Comparison of ENCODE assay signal across 9 mouse cellular contexts in the genomic region with DNA sequence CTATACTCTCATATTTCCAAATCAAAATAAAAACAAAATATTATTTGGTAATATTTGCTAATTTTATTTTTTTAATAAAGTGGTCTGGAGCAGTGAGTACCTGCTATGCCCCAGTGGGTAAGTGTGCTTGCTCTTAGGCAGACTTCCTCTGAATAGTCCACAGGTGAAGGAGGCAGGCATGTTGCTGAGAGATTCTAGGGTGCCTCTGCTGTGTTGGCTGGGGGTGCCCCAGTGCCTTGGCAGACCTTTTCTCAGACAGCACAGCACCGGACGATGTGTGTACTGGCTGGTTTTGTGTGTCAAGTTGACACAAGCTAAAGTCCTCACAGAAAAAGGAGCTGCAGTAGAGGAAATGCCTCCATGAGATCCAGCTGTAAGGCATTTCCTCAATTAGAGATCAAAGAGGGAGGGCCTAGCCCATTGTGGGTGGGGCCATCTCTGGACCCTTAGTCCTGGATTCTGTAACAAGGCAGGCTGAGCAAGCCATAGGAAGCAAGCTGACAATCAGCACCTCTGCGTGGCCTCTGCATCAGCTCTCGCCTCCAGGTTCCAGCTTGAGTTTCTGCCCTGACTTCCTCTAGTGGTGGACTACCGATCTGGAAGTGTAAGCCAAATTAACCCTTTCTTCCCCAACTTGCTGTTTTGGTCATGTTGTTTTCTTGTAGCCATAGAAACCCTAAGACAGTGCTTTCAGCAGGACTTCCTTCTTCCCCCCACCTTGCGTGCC. TPM values are rescaled to one million over a fixed set of nuclear protein-coding genes. Genes with fewer than 3 reads are reported as not detected.
A peak's percentile ranks its signal among the peaks of the same experiment; 100 is the strongest.
DNase-seq lines count a peak whose midpoint lies in the region; ATAC-seq lines count a peak whose summit lies in the region.
"Had no signal": no experiment of that assay in that cellular context is flagged by ENCODE, and none has a peak within 500 bp of the region (broad histone marks: within the 10 kb centered on the region; RNA-seq: fewer than 3 reads in every experiment).

No protein-coding gene starts in this region.

- H3K4me1 ChIP-seq in neural tube, embryonic 15.5 days = no peaks in the 10 kb centered on the region
- H3K4me1 ChIP-seq in heart, embryonic 13.5 days = peaks cover 9% of the 10 kb centered on the region; the same call in 1 of the 2 replicates
- peaks cover 6% of the 10 kb centered on the region for H3K4me1 ChIP-seq in megakaryocyte, embryonic 14.5 days

- H3K27me3 ChIP-seq in neural tube, embryonic 15.5 days (replicated peaks) = no peaks in the 10 kb centered on the region
- no peaks in the 10 kb centered on the region for H3K27me3 ChIP-seq in heart, embryonic 13.5 days (replicated peaks)
- no peaks in the 10 kb centered on the region for H3K27me3 ChIP-seq in megakaryocyte, embryonic 14.5 days (replicated peaks)

- ATAC-seq in neural tube, embryonic 15.5 days (ENCODE audit: low FRiP score) = no peak
- ATAC-seq in heart, embryonic 13.5 days (ENCODE audit: extremely low read depth, insufficient number of reproducible peaks, low FRiP score, low TSS enrichment) = 0 out of 2 replicates have a peak, but pooled peaks have one; percentile 37

- H3K9ac ChIP-seq in neural tube, embryonic 15.5 days (replicated peaks) = no peak overlapping the region
- no peak overlapping the region for H3K9ac ChIP-seq in heart, embryonic 13.5 days

- no peaks in the 10 kb centered on the region for H3K36me3 ChIP-seq in neural tube, embryonic 15.5 days
- H3K36me3 ChIP-seq in heart, embryonic 13.5 days = no peaks in the 10 kb centered on the region
- no peaks in the 10 kb centered on the region for H3K36me3 ChIP-seq in megakaryocyte, embryonic 14.5 days (replicated peaks; ENCODE audit: low read length)
- H3K36me3 ChIP-seq: G1E had no signal

- no peak overlapping the region for H3K27ac ChIP-seq in neural tube, embryonic 15.5 days (replicated peaks)
- H3K27ac ChIP-seq in heart, embryonic 13.5 days (replicated peaks) = no peak overlapping the region; the same call in 1 of the 2 replicates

- H3K4me2 ChIP-seq in neural tube, embryonic 15.5 days = no peak overlapping the region; the same call in 1 of the 2 replicates
- H3K4me2 ChIP-seq in heart, embryonic 13.5 days = peak overlapping the region; percentile 41

- H3K9me3 ChIP-seq in neural tube, embryonic 15.5 days (replicated peaks) = no peaks in the 10 kb centered on the region
- H3K9me3 ChIP-seq in heart, embryonic 13.5 days = no peaks in the 10 kb centered on the region
- H3K9me3 ChIP-seq in megakaryocyte, embryonic 14.5 days = no peaks in the 10 kb centered on the region
- H3K9me3 ChIP-seq: G1E had no signal

- peak; percentile 32 for DNase-seq in neural tube, embryonic 10.5 days (ENCODE audit: extremely low spot score, low spot score)
- DNase-seq in kidney, postnatal 25 days = peak; percentile 27 to 37
- DNase-seq in cerebellum, postnatal 10 days = no peak
- DNase-seq in left cerebral cortex, adult 18-20 months (ENCODE audit: low spot score in 2 of 2) = no peak
- no peak for DNase-seq in right cerebral cortex, adult 2 months (ENCODE audit: low spot score in 2 of 2)

- H3K4me3 ChIP-seq in neural tube, embryonic 15.5 days (replicated peaks) = no peak overlapping the region
- no peak overlapping the region for H3K4me3 ChIP-seq in heart, embryonic 13.5 days
- peak overlapping the region; percentile 26 for H3K4me3 ChIP-seq in megakaryocyte, embryonic 14.5 days (replicated peaks)

- WGBS in neural tube, embryonic 15.5 days = 36% methylated on average over 6 of the region's 6 CpGs
- 23% methylated on average over 6 of the region's 6 CpGs for WGBS in heart, embryonic 13.5 days

RNA-seq across cellular contexts. Expression of gene Chd1, which starts 47.7 kb away (rescaled TPM):
- 14.1 and 19.7 TPM in 2 replicates for polyA plus RNA-seq in neural tube, embryonic 15.5 days (2015; fragmentation: Nextera tagmentation; extraction: Ambion mirVana)
- 15.6 and 15.9 TPM in 2 replicates for polyA plus RNA-seq in heart, embryonic 13.5 days (2015; fragmentation: Nextera tagmentation; extraction: Ambion mirVana)
- 9.0 and 40.3 TPM in 2 replicates for polyA plus RNA-seq in megakaryocyte, embryonic 14.5 days (2012; ENCODE audit: insufficient read depth, low replicate concordance)
- total RNA-seq in left cerebral cortex, adult 18-20 months (2021) = 10 to 100 TPM; 21.8 to 24.4 TPM

Comparison
In these comparisons a context has a peak if more than half of its experiments do, and no peak if none do; other contexts are left out.
1. DNase-seq: peak in neural tube, embryonic 10.5 days (single experiment) and kidney, postnatal 25 days (2 of 2); none in cerebellum, postnatal 10 days (0 of 2), left cerebral cortex, adult 18-20 months (0 of 2) and right cerebral cortex, adult 2 months (0 of 2).